Comparison of ENCODE assay signal across 12 mouse cellular contexts in genomic region chr4:138635428-138636145, GRCm38 (mm10). TPM values are rescaled to one million over a fixed set of nuclear protein-coding genes. Genes with fewer than 3 reads are reported as not detected.
DNase-seq lines count a peak whose midpoint lies in the region; ATAC-seq and TF ChIP-seq lines count a peak whose summit lies in the region.
"Had no signal": no experiment of that assay in that cellular context is flagged by ENCODE, and none has a peak within 500 bp of the region (broad histone marks: within the 10 kb centered on the region; RNA-seq: fewer than 3 reads in every experiment).

Gene Vwa5b1 (minus strand): TSS chr4:138635884.

- H3K4me3 ChIP-seq in forebrain, embryonic 14.5 days (ENCODE audit: low read depth, low read length): no peak within 1 kb of the TSS
- no peak within 1 kb of the TSS for H3K4me3 ChIP-seq in midbrain, embryonic 11.5 days (ENCODE audit: low read depth, low read length)
- no peak within 1 kb of the TSS for H3K4me3 ChIP-seq in lung, postnatal 0 days (ENCODE audit: low read depth, low read length)
- H3K4me3 ChIP-seq: stomach, embryonic 15.5 days had no signal

- H3K4me1 ChIP-seq in forebrain, embryonic 14.5 days (ENCODE audit: control insufficient read depth, insufficient read depth, low read length): peaks cover 5% of the 10 kb centered on the region
- peaks cover 6% of the 10 kb centered on the region for H3K4me1 ChIP-seq in midbrain, embryonic 11.5 days (ENCODE audit: control insufficient read depth, insufficient read depth, low read length)
- no peaks in the 10 kb centered on the region for H3K4me1 ChIP-seq in lung, postnatal 0 days (ENCODE audit: insufficient read depth, low read depth, low read length)

- H3K27me3 ChIP-seq in forebrain, embryonic 14.5 days (replicated peaks; ENCODE audit: control insufficient read depth, insufficient read depth, low read length): no peaks in the 10 kb centered on the region
- H3K27me3 ChIP-seq in midbrain, embryonic 11.5 days (ENCODE audit: control insufficient read depth, insufficient read depth, low read length): no peaks in the 10 kb centered on the region
- no peaks in the 10 kb centered on the region for H3K27me3 ChIP-seq in lung, postnatal 0 days (replicated peaks; ENCODE audit: insufficient read depth, low read length)
- H3K27me3 ChIP-seq: stomach, embryonic 15.5 days had no signal

- no peak; the same call in 1 of the 2 replicates for ATAC-seq in forebrain, embryonic 14.5 days
- ATAC-seq in midbrain, embryonic 11.5 days (ENCODE audit: low FRiP score): no peak
- ATAC-seq in lung, postnatal 0 days: no peak
- no peak for ATAC-seq in CD4-positive, CD25-positive, alpha-beta regulatory T cell, adult 4 months

- TF ChIP-seq EP300 in lung, postnatal 0 days (IDR thresholded peaks at IDR 0.05): no peak

- H3K27ac ChIP-seq in forebrain, embryonic 14.5 days (ENCODE audit: low read depth, low read length): no peak within 1 kb of the TSS
- H3K27ac ChIP-seq in midbrain, embryonic 11.5 days (ENCODE audit: low read depth, low read length): no peak within 1 kb of the TSS; the same call in 1 of the 2 replicates
- no peak within 1 kb of the TSS for H3K27ac ChIP-seq in lung, postnatal 0 days (ENCODE audit: low read length)
- H3K27ac ChIP-seq: stomach, embryonic 15.5 days had no signal

- TF ChIP-seq CTCF in lung, postnatal 0 days (IDR thresholded peaks at IDR 0.05): no peak

- DNase-seq in cerebellum, postnatal 14 days: peak; percentile 11 to 33
- no peak for DNase-seq in cerebellum, postnatal 36 days
- DNase-seq in 3T3-L1 (ENCODE audit: low read depth, low spot score): peak; percentile 7
- DNase-seq in forebrain, embryonic 14.5 days (ENCODE audit: low spot score): peak; percentile 56
- DNase-seq in midbrain, embryonic 11.5 days (ENCODE audit: low spot score, missing footprints): peak; percentile 89
- no peak for DNase-seq in lung, postnatal 0 days (ENCODE audit: low spot score)
- no peak for DNase-seq in heart, adult 11 months
- DNase-seq: cerebellum, adult 9-11 months had no signal

- H3K9me3 ChIP-seq in forebrain, embryonic 14.5 days (replicated peaks; ENCODE audit: control insufficient read depth, low read length): no peaks in the 10 kb centered on the region
- no peaks in the 10 kb centered on the region for H3K9me3 ChIP-seq in midbrain, embryonic 11.5 days (ENCODE audit: control insufficient read depth, low read length)
- H3K9me3 ChIP-seq in lung, postnatal 0 days (ENCODE audit: low read length): no peaks in the 10 kb centered on the region
- H3K9me3 ChIP-seq: stomach, embryonic 15.5 days had no signal

- H3K9ac ChIP-seq in forebrain, embryonic 14.5 days (ENCODE audit: low read length): peak within 1 kb of the TSS; percentile 29; the same call in 1 of the 2 replicates
- H3K9ac ChIP-seq in midbrain, embryonic 11.5 days (ENCODE audit: low read length): no peak within 1 kb of the TSS
- H3K9ac ChIP-seq in lung, postnatal 0 days (replicated peaks; ENCODE audit: low read depth): no peak within 1 kb of the TSS
- H3K9ac ChIP-seq: stomach, embryonic 15.5 days had no signal

- WGBS in forebrain, embryonic 14.5 days: 27% methylated on average over 8 of the region's 8 CpGs
- 28% methylated on average over 8 of the region's 8 CpGs for WGBS in midbrain, embryonic 11.5 days
- WGBS in lung, postnatal 0 days: 20% methylated on average over 8 of the region's 8 CpGs

- no peaks in the 10 kb centered on the region for H3K36me3 ChIP-seq in forebrain, embryonic 14.5 days (ENCODE audit: control insufficient read depth, insufficient read depth, low read length)
- no peaks in the 10 kb centered on the region for H3K36me3 ChIP-seq in midbrain, embryonic 11.5 days (ENCODE audit: control insufficient read depth, insufficient read depth, low read length)
- H3K36me3 ChIP-seq in lung, postnatal 0 days (ENCODE audit: insufficient read depth, low read length): no peaks in the 10 kb centered on the region
- H3K36me3 ChIP-seq: stomach, embryonic 15.5 days had no signal

- no peak within 1 kb of the TSS for H3K4me2 ChIP-seq in forebrain, embryonic 14.5 days (ENCODE audit: low read length)
- H3K4me2 ChIP-seq in midbrain, embryonic 11.5 days: no peak within 1 kb of the TSS
- no peak within 1 kb of the TSS for H3K4me2 ChIP-seq in lung, postnatal 0 days (replicated peaks; ENCODE audit: low read depth, low read length)
- H3K4me2 ChIP-seq: stomach, embryonic 15.5 days had no signal

RNA-seq across cellular contexts. Expression of gene Vwa5b1, which starts in this region (rescaled TPM):
- 0.30 and 1.6 TPM in 2 replicates for polyA plus RNA-seq in forebrain, embryonic 14.5 days (2014; fragmentation: Nextera tagmentation; extraction: Ambion mirVana)
- 0.15 and 0.28 TPM in 2 replicates for polyA plus RNA-seq in midbrain, embryonic 11.5 days (2014; fragmentation: Nextera tagmentation; extraction: Ambion mirVana)
- 0.08 and 0.12 TPM in 2 replicates for polyA plus RNA-seq in lung, postnatal 0 days (2015; fragmentation: Nextera tagmentation; extraction: Ambion mirVana)
- polyA plus RNA-seq in CD4-positive, CD25-positive, alpha-beta regulatory T cell, adult 4 months (2017; shearing (Covaris generic)): not detected
- polyA plus RNA-seq: C2C12; heart, postnatal 0 days had no signal

Comparison
In these comparisons a context has a peak if more than half of its experiments do, and no peak if none do; other contexts are left out.
1. DNase-seq: peak in cerebellum, postnatal 14 days (2 of 2), 3T3-L1 (single experiment) and forebrain, embryonic 14.5 days (single experiment); none in cerebellum, postnatal 36 days (0 of 2), lung, postnatal 0 days (single experiment) and heart, adult 11 months (single experiment).
2. Peak in DNase-seq in midbrain, embryonic 11.5 days; RNA of the gene not detected or under 1 TPM.